Mouse (Mus musculus) MEL (cell line): ENCODE data around the gene Prokr2.

Experiments
- CHD1 ChIP-seq: IDR thresholded peaks from 2 replicates; pipeline ENCODE4 v1.6.1; 2012; ENCODE audit warnings: low read depth, mild to moderate bottlenecking, inconsistent platforms, low read length, improper control_type of control experiment
- CHD2 ChIP-seq: IDR thresholded peaks from 2 replicates; pipeline ENCODE4 v1.6.1; 2011; ENCODE audit warnings: low read length, improper control_type of control experiment
- CTCF ChIP-seq, 3 experiments: IDR thresholded peaks in 2 of 3; conservative IDR thresholded peaks in 1 of 3; 2 replicates each; pipeline ENCODE4 v1.5.1; 2011 to 2012; ENCODE audit warnings: low read length in 3 of 3, low read depth in 2 of 3, mild to moderate bottlenecking in 2 of 3, improper control_type of control experiment in 1 of 3, inconsistent platforms in 1 of 3, mixed read lengths in 1 of 3, moderate library complexity in 1 of 3; ENCODE audit not compliant: control insufficient read depth in 1 of 3, insufficient read depth in 1 of 3, poor library complexity in 1 of 3, severe bottlenecking in 1 of 3
- ELF1 ChIP-seq: IDR thresholded peaks from 2 replicates; pipeline ENCODE4 v1.6.1; 2014; ENCODE audit warnings: low read depth, mild to moderate bottlenecking, inconsistent platforms, low read length, improper control_type of control experiment, moderate library complexity
- POLR2AphosphoS5 ChIP-seq: IDR thresholded peaks from 2 replicates; pipeline ENCODE4 v1.6.1; 2012; ENCODE audit warnings: low read depth, borderline replicate concordance, mild to moderate bottlenecking, inconsistent platforms, low read length, moderate library complexity, mixed read lengths
- RAD21 ChIP-seq: IDR thresholded peaks from 2 replicates; pipeline ENCODE4 v1.6.1; 2011; ENCODE audit warnings: mild to moderate bottlenecking, low read depth, low read length, improper control_type of control experiment
- ZC3H11A ChIP-seq: IDR thresholded peaks from 2 replicates; pipeline ENCODE4 v1.6.1; 2012; ENCODE audit warnings: low read depth, mild to moderate bottlenecking, inconsistent platforms, low read length, improper control_type of control experiment

DNA sequence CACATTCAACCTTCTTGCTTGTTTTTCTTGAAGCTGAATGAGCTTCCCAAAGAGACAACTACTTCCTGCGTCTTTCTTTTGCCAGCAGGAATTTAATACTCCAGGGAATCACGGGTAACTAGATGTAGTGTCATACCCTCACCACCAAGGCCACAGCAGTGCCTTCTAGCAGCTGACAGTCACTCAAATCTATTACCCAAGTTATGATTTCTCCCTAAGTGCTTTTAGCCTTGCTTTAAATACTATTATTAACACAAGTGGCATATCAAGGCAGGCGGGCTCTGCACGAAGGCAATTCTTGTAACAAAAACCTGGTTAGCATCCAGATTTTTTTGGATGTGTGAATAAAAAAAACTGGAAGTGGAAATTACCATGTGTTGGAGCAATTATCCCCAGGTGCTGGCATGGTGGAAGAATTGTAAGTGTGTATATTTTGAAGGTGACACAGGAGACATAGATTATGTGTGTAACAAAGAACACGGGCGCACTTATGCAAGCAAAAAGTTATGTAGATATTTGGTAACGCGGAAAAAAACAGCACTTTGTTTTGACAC, 5.4 kb upstream of the Prokr2 start:
- TF ChIP-seq ZC3H11A (no peak), CTCF (IDR thresholded peaks at IDR 0.05 in 2 of 3, conservative IDR thresholded peaks at IDR 0.05 in 1 of 3; ENCODE audit: control insufficient read depth in 1 of 3, insufficient read depth in 1 of 3, low read depth in 2 of 3, low read length in 3 of 3, poor library complexity in 1 of 3, severe bottlenecking in 1 of 3) (no peak), CHD1 (no peak), POLR2AphosphoS5 (no peak), ELF1 (no peak), CHD2 (no peak), RAD21 (no peak)
